Mouse (Mus musculus): Measurements from ENCODE around the gene Olfr568.
A peak's percentile ranks its signal among the peaks of the same experiment; 100 is the strongest.

The Olfr568 gene

DNA sequence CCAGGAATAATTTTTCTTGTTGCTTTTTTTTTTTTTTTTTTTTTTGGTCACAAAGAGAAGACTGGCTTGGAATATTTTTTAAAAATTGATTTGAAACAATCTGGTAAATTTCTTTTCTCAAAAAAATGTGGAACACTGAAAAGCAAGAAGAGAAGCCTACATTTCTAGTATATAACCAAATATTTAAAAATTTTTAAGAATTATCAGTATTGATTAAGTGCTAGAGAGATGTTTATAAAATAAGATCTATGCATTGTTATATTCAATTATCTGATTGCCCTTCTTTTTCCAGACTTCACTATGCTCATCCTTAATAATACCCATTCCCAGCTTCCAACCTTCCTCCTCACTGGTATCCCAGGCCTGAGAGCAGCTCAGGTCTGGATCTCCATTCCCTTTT is at the start of gene Olfr568:
Gene Olfr568 (plus strand): TSS at position 301 of the 400 bp plus-strand sequence.
- DNase-seq (ENCODE audit: low read depth), result no peak

DNA sequence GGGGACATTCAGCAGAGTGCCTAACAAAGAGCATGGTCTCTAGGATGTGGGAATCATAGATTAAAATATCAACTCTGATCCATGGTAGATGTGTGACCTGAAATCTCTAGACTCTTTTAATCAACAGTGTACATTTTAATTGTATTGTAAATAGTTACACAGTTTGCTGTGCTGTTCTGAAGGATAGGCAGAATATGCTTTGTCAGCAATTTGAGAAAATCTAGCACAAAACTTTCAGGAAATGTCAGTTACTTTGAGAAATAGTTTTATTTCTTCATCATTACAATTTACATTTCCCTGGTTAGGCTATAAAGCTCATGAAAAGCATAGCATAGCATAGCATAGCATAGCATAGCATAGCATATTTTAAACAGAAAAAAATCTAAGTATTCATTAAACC is 21.1 kb upstream of the Olfr568 start:
- no peak for DNase-seq (ENCODE audit: low read depth)

DNA sequence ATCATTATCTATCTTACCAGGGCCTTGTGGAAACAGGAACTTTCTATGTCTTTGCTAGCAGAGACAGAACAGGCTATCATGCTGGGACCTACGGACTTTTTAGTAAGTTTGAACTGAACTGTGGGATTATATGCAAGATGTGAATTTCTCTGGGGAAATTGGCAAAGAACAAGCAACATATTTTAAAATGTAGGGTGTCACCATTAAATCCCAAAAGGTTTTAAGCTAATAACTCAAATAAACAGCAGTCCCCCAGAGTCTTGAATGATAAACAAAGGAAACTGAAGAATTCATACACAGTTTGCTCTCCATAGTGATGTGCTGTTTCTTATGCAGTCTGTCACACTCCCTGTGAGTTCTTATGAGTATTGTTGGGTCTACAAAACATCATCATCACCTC is 18.3 kb upstream of the Olfr568 start, which contains the start of gene Olfr566:
Gene Olfr566 (minus strand): TSS at position 101 of the 400 bp plus-strand sequence.
- no peak for DNase-seq (ENCODE audit: low read depth)

DNA sequence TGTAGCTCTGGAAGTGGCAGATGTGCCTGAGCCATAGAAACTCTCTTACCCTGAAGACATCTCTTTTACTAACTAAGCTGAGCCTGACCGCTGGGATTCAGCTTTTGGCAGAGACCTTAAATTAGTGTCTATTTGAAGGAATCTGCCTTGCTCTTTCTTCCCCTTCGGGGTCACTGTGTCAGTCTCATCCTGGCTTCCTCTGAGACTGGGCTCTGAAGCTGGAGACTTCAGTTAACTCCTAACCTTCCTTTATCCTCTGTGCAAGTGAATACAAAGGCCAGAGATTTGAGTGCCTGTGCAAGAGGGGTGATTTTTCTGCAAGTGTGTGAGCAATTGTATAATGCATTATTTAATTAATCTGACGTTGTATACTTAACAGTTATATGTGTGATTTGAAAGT is 13.9 kb downstream of the Olfr568 start, which contains the start of gene Olfr569:
Gene Olfr569 (minus strand): TSS at position 101 of the 400 bp plus-strand sequence.
- DNase-seq (ENCODE audit: low read depth), result no peak

DNA sequence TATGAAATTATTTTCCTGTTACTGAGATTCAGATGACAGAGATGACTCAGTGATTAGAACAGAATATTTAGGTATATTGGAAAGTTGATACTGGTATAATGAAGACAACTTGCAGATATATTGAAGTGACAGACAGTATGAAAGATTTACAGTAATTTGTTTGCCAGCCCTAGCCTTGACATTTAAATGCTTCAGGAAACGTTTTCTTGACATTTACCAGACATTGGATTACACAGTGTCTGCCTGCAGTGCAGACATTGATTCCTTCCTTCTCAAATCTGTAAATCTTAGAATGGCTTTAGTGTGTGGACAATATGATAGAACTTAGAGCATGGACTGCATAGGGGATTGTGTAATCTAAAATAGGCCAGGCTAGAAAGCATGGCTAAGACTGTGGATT is 38.3 kb downstream of the Olfr568 start:
- DNase-seq (ENCODE audit: low read depth), result no peak

DNA sequence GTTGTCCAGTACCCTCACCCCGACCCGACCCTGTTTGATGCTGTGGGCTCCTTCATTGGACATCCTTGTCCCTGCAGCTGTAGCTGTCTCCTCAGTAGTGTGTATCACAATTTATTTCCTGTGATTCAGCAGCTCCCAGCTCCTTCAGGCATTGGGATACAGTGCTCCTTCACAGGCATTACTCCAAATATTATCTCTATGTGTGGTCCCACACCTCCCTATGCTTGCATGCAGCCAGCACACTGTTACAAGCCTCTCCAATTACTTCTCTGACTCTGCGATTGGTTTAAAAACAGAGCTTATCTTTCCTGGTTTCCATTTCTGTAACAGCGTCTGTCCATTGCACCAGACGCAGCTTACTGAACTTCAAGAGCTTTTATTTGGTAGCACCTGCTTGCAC is 39.5 kb downstream of the Olfr568 start:
- DNase-seq (ENCODE audit: low read depth), result no peak

DNA sequence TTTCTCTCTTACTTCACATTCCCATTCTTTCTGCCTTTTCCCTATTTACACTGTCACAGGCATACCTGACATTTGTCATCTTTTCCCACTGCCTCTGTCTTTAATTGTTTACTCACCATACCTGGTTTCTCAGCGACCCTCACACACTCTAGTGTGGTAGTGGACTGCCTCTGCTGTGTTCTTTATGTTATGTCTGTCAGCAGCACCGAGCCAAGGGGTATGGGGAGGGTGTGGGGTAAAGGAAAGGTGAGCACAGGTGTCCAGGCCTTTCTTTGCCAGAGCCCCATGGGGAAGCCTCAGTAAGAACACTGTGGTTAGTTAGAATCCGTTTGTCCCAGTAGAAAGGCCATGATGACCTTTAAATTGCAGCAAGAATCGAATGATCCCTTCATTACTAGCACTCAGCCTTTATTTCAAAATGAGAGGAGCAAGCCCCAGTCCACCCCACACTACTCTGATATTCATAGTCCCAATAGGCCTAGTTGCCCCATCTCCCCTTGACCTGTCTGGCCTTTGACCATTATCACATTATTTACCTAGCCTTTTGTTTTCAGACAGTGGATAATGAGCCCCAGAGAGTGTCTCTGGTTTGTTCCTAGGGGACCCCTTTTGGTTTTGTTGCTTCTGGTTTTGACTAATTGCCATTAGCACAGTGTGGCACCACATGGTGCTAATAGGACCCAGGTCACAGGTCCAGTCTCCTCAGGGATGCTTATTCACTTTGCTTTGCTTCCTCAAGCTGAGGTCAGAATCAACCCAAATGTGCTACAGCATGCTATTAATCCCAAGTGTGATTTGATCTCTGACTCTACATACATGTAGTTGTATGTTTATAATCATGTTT is 40.3 kb downstream of the Olfr568 start, which contains the start of gene Olfr571:
Gene Olfr571 (minus strand): TSS at position 505 of the 844 bp plus-strand sequence.
- no peak for DNase-seq (ENCODE audit: low read depth)

DNA sequence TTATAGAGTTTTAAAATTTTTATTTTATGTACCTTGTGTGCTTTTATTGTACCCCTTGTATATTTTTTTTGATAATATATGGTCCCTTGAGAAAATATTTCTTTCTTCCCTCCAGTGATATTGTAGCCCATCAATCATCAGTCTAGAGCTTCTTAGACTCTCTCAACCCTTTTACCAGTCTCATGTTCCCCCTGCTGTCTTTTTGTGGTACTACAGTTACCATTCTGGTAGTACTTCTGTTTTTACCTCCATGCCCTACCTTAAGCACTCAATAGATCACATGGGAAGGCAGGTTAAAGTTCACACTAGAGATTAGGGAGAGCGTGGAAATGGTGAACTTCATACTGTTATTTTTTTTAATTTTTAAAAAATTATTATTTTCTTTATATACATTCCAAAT is 42.7 kb downstream of the Olfr568 start:
- DNase-seq (ENCODE audit: low read depth), result peak; percentile 69

DNA sequence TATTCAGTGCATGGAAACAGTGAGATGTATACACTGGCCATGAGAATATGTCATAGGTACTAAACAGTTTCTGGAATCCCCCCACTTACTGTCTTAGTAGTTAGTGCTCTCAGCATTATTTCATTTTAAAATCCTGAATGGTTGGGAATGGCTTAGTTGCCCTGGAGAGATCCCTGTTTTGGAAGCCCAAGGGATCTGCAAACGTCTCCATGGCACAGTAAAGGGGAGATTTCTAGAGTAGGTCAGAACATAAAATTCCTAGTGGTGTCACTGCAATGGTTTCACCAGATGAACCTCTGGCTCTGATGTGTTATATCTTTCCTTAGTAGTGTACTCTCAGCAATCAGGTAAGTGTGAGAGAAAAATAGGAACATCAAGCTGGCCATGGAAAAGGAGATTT is 47.2 kb downstream of the Olfr568 start, which contains the start of gene Olfr572:
Gene Olfr572 (plus strand): TSS at position 301 of the 400 bp plus-strand sequence.
- DNase-seq (ENCODE audit: low read depth), result no peak

DNA sequence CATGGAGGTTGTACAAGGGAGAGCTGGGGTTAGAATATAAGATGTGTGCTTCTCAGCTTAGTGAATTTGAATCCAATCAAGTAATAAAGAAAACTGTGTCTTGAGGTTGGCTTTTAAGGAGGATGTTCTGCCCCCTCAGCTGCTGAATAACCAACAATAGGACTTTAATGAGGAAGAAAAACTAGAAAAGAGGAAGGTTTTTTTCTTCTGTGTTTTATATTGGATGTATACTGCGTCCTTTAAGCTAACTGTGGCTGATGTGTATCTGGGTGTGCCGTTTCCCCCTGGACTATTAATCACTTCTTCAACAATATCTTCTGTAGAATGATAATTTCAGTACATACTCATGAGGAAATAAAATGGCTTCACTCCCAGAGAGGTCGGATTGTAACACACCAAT is 50.2 kb downstream of the Olfr568 start:
- DNase-seq (ENCODE audit: low read depth), result no peak

Measured in induced T-regulatory cell, adult 2 months (primary cell).